8 mouse cellular contexts compared by ENCODE assay signal in the genomic region with DNA sequence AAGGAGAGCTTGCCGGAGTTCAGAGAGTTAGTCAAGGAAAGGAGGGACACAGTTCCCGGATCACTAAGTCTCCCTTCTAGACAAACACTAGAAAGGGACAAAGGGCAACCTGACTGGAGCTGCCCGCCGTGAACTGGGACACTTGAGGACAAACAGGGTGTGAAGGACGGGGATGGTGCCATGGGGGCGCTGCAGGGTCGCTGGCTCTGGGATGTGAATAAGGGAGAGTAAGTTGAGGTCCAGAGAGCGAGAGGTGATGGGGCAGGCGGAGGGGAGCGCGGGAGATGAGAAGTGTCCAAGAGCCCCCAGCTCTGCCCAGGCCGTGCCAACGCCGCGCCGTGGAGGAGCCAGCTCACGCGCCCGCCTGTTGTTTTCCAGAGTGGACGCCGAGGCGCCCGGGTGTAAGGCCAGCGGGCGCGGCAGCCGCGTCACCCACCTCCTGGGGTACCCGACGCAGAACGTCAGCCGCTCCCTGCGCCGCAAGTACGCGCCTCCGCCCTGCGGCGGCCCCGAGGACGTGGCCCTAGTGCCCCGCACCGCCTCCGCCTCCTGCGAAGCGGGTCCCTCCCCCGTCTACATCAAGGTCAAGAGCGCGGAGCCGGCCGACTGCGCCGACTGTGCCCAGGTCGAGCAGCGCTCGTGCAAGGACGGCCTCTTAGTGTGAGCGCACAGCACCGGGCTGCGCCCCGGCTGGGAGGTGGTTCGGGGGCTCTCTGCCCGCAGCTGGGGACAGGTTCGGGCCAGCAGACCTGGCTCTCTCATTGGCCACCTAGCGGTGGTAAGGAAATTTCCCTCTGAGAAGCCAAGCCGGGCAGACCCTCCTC. TPM values are rescaled to one million over a fixed set of nuclear protein-coding genes. Genes with fewer than 3 reads are reported as not detected.
DNase-seq lines count a peak whose midpoint lies in the region; ATAC-seq lines count a peak whose summit lies in the region.

No protein-coding gene starts in this region.

- H3K27me3 ChIP-seq in erythroblast, embryonic 14.5 days (ENCODE audit: control insufficient read depth): peaks cover 61% of the 10 kb centered on the region
- H3K27me3 ChIP-seq in embryonic facial prominence, embryonic 14.5 days (replicated peaks; ENCODE audit: control insufficient read depth, insufficient read depth, low read length): peaks cover 36% of the 10 kb centered on the region
- peaks cover 33% of the 10 kb centered on the region for H3K27me3 ChIP-seq in heart, embryonic 11.5 days (ENCODE audit: control insufficient read depth, insufficient read depth, low read length)
- H3K27me3 ChIP-seq in kidney, embryonic 14.5 days (ENCODE audit: control insufficient read depth, insufficient read depth, low read length): peaks cover 24% of the 10 kb centered on the region
- peaks cover 32% of the 10 kb centered on the region for H3K27me3 ChIP-seq in limb, embryonic 15.5 days
- H3K27me3 ChIP-seq in midbrain, embryonic 16.5 days (ENCODE audit: control insufficient read depth, insufficient read depth, low read depth, low read length): peaks cover 6% of the 10 kb centered on the region; the same call in 1 of the 2 replicates

- no peak for ATAC-seq in erythroblast, adult 5-6 weeks (replicated peaks; ENCODE audit: low FRiP score, poor library complexity, severe bottlenecking)
- ATAC-seq in embryonic facial prominence, embryonic 14.5 days (ENCODE audit: low read depth): peak; percentile 92
- ATAC-seq in heart, embryonic 11.5 days (replicated peaks; ENCODE audit: insufficient number of reproducible peaks, low FRiP score, low TSS enrichment): peak; percentile 74
- peak; percentile 90 for ATAC-seq in kidney, embryonic 14.5 days (ENCODE audit: low FRiP score, low TSS enrichment)
- peak; percentile 80 for ATAC-seq in limb, embryonic 15.5 days (ENCODE audit: insufficient number of reproducible peaks, low FRiP score, low TSS enrichment, low read depth)
- ATAC-seq in midbrain, embryonic 16.5 days: peak; percentile 92

- DNase-seq in embryonic facial prominence, embryonic 14.5 days (ENCODE audit: low spot score): peak; percentile 90
- DNase-seq in spleen, postnatal 10 days (ENCODE audit: low spot score in 2 of 2): peak; percentile 49 to 58

- peak overlapping the region; percentile 35 for H3K4me3 ChIP-seq in erythroblast, embryonic 14.5 days (replicated peaks)
- peak overlapping the region; percentile 71 for H3K4me3 ChIP-seq in embryonic facial prominence, embryonic 14.5 days (ENCODE audit: low read depth, low read length)
- H3K4me3 ChIP-seq in heart, embryonic 11.5 days (ENCODE audit: low read depth, low read length): peak overlapping the region; percentile 62
- H3K4me3 ChIP-seq in kidney, embryonic 14.5 days (ENCODE audit: low read length): peak overlapping the region; percentile 68
- H3K4me3 ChIP-seq in limb, embryonic 15.5 days: peak overlapping the region; percentile 70
- peak overlapping the region; percentile 69 for H3K4me3 ChIP-seq in midbrain, embryonic 16.5 days (ENCODE audit: low read depth, low read length)

- H3K27ac ChIP-seq in embryonic facial prominence, embryonic 14.5 days (replicated peaks; ENCODE audit: low read depth, low read length): peak overlapping the region; percentile 55; the same call in 1 of the 2 replicates
- no peak overlapping the region for H3K27ac ChIP-seq in heart, embryonic 11.5 days (ENCODE audit: low read depth, low read length)
- H3K27ac ChIP-seq in kidney, embryonic 14.5 days (ENCODE audit: low read depth, low read length): no peak overlapping the region
- H3K27ac ChIP-seq in limb, embryonic 15.5 days: peak overlapping the region; percentile 67
- peak overlapping the region; percentile 62 for H3K27ac ChIP-seq in midbrain, embryonic 16.5 days (ENCODE audit: low read length)

- H3K4me1 ChIP-seq in erythroblast, embryonic 14.5 days (ENCODE audit: control insufficient read depth): no peaks in the 10 kb centered on the region
- peaks cover 10% of the 10 kb centered on the region for H3K4me1 ChIP-seq in embryonic facial prominence, embryonic 14.5 days (ENCODE audit: control insufficient read depth, insufficient read depth, low read length)
- H3K4me1 ChIP-seq in heart, embryonic 11.5 days (ENCODE audit: control insufficient read depth, insufficient read depth, low read length): peaks cover 3% of the 10 kb centered on the region; the same call in 1 of the 2 replicates
- peaks cover 11% of the 10 kb centered on the region for H3K4me1 ChIP-seq in kidney, embryonic 14.5 days (ENCODE audit: control insufficient read depth, insufficient read depth, low read length)
- peaks cover 23% of the 10 kb centered on the region for H3K4me1 ChIP-seq in limb, embryonic 15.5 days
- H3K4me1 ChIP-seq in midbrain, embryonic 16.5 days (ENCODE audit: control insufficient read depth, insufficient read depth, low read length): peaks cover 10% of the 10 kb centered on the region

- H3K9me3 ChIP-seq in erythroblast, embryonic 14.5 days (ENCODE audit: control insufficient read depth, low read length): no peaks in the 10 kb centered on the region
- no peaks in the 10 kb centered on the region for H3K9me3 ChIP-seq in embryonic facial prominence, embryonic 14.5 days (ENCODE audit: control insufficient read depth, low read length)
- no peaks in the 10 kb centered on the region for H3K9me3 ChIP-seq in heart, embryonic 11.5 days (replicated peaks; ENCODE audit: control insufficient read depth, low read length)
- H3K9me3 ChIP-seq in kidney, embryonic 14.5 days (ENCODE audit: control insufficient read depth, low read length): no peaks in the 10 kb centered on the region
- no peaks in the 10 kb centered on the region for H3K9me3 ChIP-seq in limb, embryonic 15.5 days
- H3K9me3 ChIP-seq in midbrain, embryonic 16.5 days (replicated peaks; ENCODE audit: control insufficient read depth, low read length, poor library complexity, severe bottlenecking): no peaks in the 10 kb centered on the region

- H3K9ac ChIP-seq in embryonic facial prominence, embryonic 14.5 days (ENCODE audit: low read depth, low read length): peak overlapping the region; percentile 73
- H3K9ac ChIP-seq in heart, embryonic 11.5 days (ENCODE audit: low read depth, low read length): peak overlapping the region; percentile 56
- peak overlapping the region; percentile 64 for H3K9ac ChIP-seq in kidney, embryonic 14.5 days (ENCODE audit: low read depth, low read length)
- peak overlapping the region; percentile 58 for H3K9ac ChIP-seq in limb, embryonic 15.5 days
- peak overlapping the region; percentile 84 for H3K9ac ChIP-seq in midbrain, embryonic 16.5 days (ENCODE audit: low read depth, low read length)

- H3K36me3 ChIP-seq in erythroblast, embryonic 14.5 days (ENCODE audit: control insufficient read depth): no peaks in the 10 kb centered on the region
- no peaks in the 10 kb centered on the region for H3K36me3 ChIP-seq in embryonic facial prominence, embryonic 14.5 days (ENCODE audit: control insufficient read depth, insufficient read depth, low read length)
- H3K36me3 ChIP-seq in heart, embryonic 11.5 days (ENCODE audit: control insufficient read depth, insufficient read depth, low read length): no peaks in the 10 kb centered on the region
- H3K36me3 ChIP-seq in kidney, embryonic 14.5 days (ENCODE audit: control insufficient read depth, insufficient read depth, low read length): no peaks in the 10 kb centered on the region
- H3K36me3 ChIP-seq in limb, embryonic 15.5 days: no peaks in the 10 kb centered on the region
- H3K36me3 ChIP-seq in midbrain, embryonic 16.5 days (ENCODE audit: control insufficient read depth, insufficient read depth, low read length): no peaks in the 10 kb centered on the region

- peak overlapping the region; percentile 97 for H3K4me2 ChIP-seq in embryonic facial prominence, embryonic 14.5 days (ENCODE audit: low read depth, low read length)
- H3K4me2 ChIP-seq in heart, embryonic 11.5 days: peak overlapping the region; percentile 95
- H3K4me2 ChIP-seq in kidney, embryonic 14.5 days (replicated peaks; ENCODE audit: low read depth, low read length): peak overlapping the region; percentile 92
- H3K4me2 ChIP-seq in limb, embryonic 15.5 days: peak overlapping the region; percentile 96
- peak overlapping the region; percentile 64 for H3K4me2 ChIP-seq in midbrain, embryonic 16.5 days (ENCODE audit: low read length)

- WGBS in embryonic facial prominence, embryonic 14.5 days: 1% methylated on average over 27 of the region's 66 CpGs
- WGBS in heart, embryonic 11.5 days (ENCODE audit: insufficient replicate concordance): under 1% methylated on average over 51 of the region's 66 CpGs
- WGBS in kidney, embryonic 14.5 days: under 1% methylated on average over 65 of the region's 66 CpGs
- WGBS in limb, embryonic 15.5 days: under 1% methylated on average over 65 of the region's 66 CpGs
- WGBS in midbrain, embryonic 16.5 days: under 1% methylated on average over 60 of the region's 66 CpGs

RNA-seq across cellular contexts. Expression of gene Vsig8, which starts 7.1 kb away (rescaled TPM):
- polyA plus RNA-seq in erythroblast, embryonic 14.5 days (2012): not detected in 2 replicates
- not detected in 2 replicates for total RNA-seq in erythroblast, adult 5-6 weeks (2015; ENCODE audit: low replicate concordance)
- total RNA-seq in erythroblast, adult 5-6 weeks (2017; ENCODE audit: low replicate concordance): not detected in 2 replicates
- polyA plus RNA-seq in embryonic facial prominence, embryonic 14.5 days (2014; fragmentation: Nextera tagmentation; extraction: Ambion mirVana): 0.45 and 1.6 TPM in 2 replicates
- 0.28 TPM in 1 of 2 replicates, not detected in the other for polyA plus RNA-seq in heart, embryonic 11.5 days (2014; fragmentation: Nextera tagmentation; extraction: Ambion mirVana)
- polyA plus RNA-seq in kidney, embryonic 14.5 days (2014; fragmentation: Nextera tagmentation; extraction: Ambion mirVana): 0.19 and 0.54 TPM in 2 replicates
- polyA plus RNA-seq in limb, embryonic 15.5 days (2015; fragmentation: Nextera tagmentation; extraction: Ambion mirVana): 3.7 and 3.8 TPM in 2 replicates
- 0.72 and 1.3 TPM in 2 replicates for polyA plus RNA-seq in midbrain, embryonic 16.5 days (2015; fragmentation: Nextera tagmentation; extraction: Ambion mirVana)

RNA-seq across cellular contexts. Expression of gene Slamf8, which starts 27.5 kb away (rescaled TPM):
- not detected in 2 replicates for polyA plus RNA-seq in erythroblast, embryonic 14.5 days (2012)
- not detected in 2 replicates for total RNA-seq in erythroblast, adult 5-6 weeks (2015; ENCODE audit: low replicate concordance)
- 0.68 TPM in 1 of 2 replicates, not detected in the other for total RNA-seq in erythroblast, adult 5-6 weeks (2017; ENCODE audit: low replicate concordance)
- polyA plus RNA-seq in embryonic facial prominence, embryonic 14.5 days (2014; fragmentation: Nextera tagmentation; extraction: Ambion mirVana): 0.17 TPM in 1 of 2 replicates, not detected in the other
- polyA plus RNA-seq in heart, embryonic 11.5 days (2014; fragmentation: Nextera tagmentation; extraction: Ambion mirVana): not detected in 2 replicates
- 0.12 TPM in 1 of 2 replicates, not detected in the other for polyA plus RNA-seq in kidney, embryonic 14.5 days (2014; fragmentation: Nextera tagmentation; extraction: Ambion mirVana)
- polyA plus RNA-seq in limb, embryonic 15.5 days (2015; fragmentation: Nextera tagmentation; extraction: Ambion mirVana): 0.11 and 0.12 TPM in 2 replicates
- not detected in 2 replicates for polyA plus RNA-seq in midbrain, embryonic 16.5 days (2015; fragmentation: Nextera tagmentation; extraction: Ambion mirVana)

RNA-seq across cellular contexts. Expression of gene Fcrl6, which starts 39.5 kb away (rescaled TPM):
- not detected in 2 replicates for polyA plus RNA-seq in erythroblast, embryonic 14.5 days (2012)
- not detected in 2 replicates for total RNA-seq in erythroblast, adult 5-6 weeks (2015; ENCODE audit: low replicate concordance)
- total RNA-seq in erythroblast, adult 5-6 weeks (2017; ENCODE audit: low replicate concordance): not detected in 2 replicates
- polyA plus RNA-seq in embryonic facial prominence, embryonic 14.5 days (2014; fragmentation: Nextera tagmentation; extraction: Ambion mirVana): 0.13 and 0.26 TPM in 2 replicates
- not detected in 2 replicates for polyA plus RNA-seq in heart, embryonic 11.5 days (2014; fragmentation: Nextera tagmentation; extraction: Ambion mirVana)
- polyA plus RNA-seq in kidney, embryonic 14.5 days (2014; fragmentation: Nextera tagmentation; extraction: Ambion mirVana): not detected in 2 replicates
- polyA plus RNA-seq in limb, embryonic 15.5 days (2015; fragmentation: Nextera tagmentation; extraction: Ambion mirVana): 0.27 and 0.52 TPM in 2 replicates
- 0.09 and 0.12 TPM in 2 replicates for polyA plus RNA-seq in midbrain, embryonic 16.5 days (2015; fragmentation: Nextera tagmentation; extraction: Ambion mirVana)

RNA-seq across cellular contexts. Expression of gene Cfap45, which starts 42.3 kb away (rescaled TPM):
- polyA plus RNA-seq in erythroblast, embryonic 14.5 days (2012): 0.02 TPM in 1 of 2 replicates, not detected in the other
- not detected in 2 replicates for total RNA-seq in erythroblast, adult 5-6 weeks (2015; ENCODE audit: low replicate concordance)
- 0.28 TPM in 1 of 2 replicates, not detected in the other for total RNA-seq in erythroblast, adult 5-6 weeks (2017; ENCODE audit: low replicate concordance)
- 6.5 and 8.9 TPM in 2 replicates for polyA plus RNA-seq in embryonic facial prominence, embryonic 14.5 days (2014; fragmentation: Nextera tagmentation; extraction: Ambion mirVana)
- polyA plus RNA-seq in heart, embryonic 11.5 days (2014; fragmentation: Nextera tagmentation; extraction: Ambion mirVana): 2.6 and 2.7 TPM in 2 replicates
- 1.0 and 1.2 TPM in 2 replicates for polyA plus RNA-seq in kidney, embryonic 14.5 days (2014; fragmentation: Nextera tagmentation; extraction: Ambion mirVana)
- polyA plus RNA-seq in limb, embryonic 15.5 days (2015; fragmentation: Nextera tagmentation; extraction: Ambion mirVana): 2.2 and 2.3 TPM in 2 replicates
- 4.0 and 4.7 TPM in 2 replicates for polyA plus RNA-seq in midbrain, embryonic 16.5 days (2015; fragmentation: Nextera tagmentation; extraction: Ambion mirVana)

Comparison
In these comparisons a context has a peak if more than half of its experiments do, and no peak if none do; other contexts are left out.
1. H3K27ac ChIP-seq: peak in embryonic facial prominence, embryonic 14.5 days (single experiment), limb, embryonic 15.5 days (single experiment) and midbrain, embryonic 16.5 days (single experiment); none in heart, embryonic 11.5 days (single experiment) and kidney, embryonic 14.5 days (single experiment).
2. Peak in every context shown above with its lines, with median percentiles within 50 percentile points of each other: H3K4me3 ChIP-seq, H3K4me2 ChIP-seq and H3K9ac ChIP-seq.